Mouse (Mus musculus) heart, postnatal 14 days (tissue): ENCODE results near the gene Prpf38b. TPM values are rescaled to one million over a fixed set of nuclear protein-coding genes. Genes with fewer than 3 reads are reported as not detected.
"Not testable (repeated sequence)": the region's sequence is repeated elsewhere in the genome, so short reads cannot be mapped to it uniquely, and the experiment has no call there.

ENCODE experiments used
- DNase-seq, 2 experiments: peaks; one replicate each; pipeline ENCODE4 v3.0.0; 2021 to 2022
- intact Hi-C: fragments of 180-260 bp; cut with DNase I; formaldehyde crosslinking; loops from one replicate; pipeline ENCODE4 v1.15.1; 2025
- total RNA-seq, 2 experiments: library from RNA; stranded (reverse); gene quantifications; 2 replicates each; pipeline ENCODE4 v1.2.3; 2021

Prpf38b gene
- total RNA-seq, 2 experiments from 2014 or later: 27.7 to 28.1 TPM

DNA sequence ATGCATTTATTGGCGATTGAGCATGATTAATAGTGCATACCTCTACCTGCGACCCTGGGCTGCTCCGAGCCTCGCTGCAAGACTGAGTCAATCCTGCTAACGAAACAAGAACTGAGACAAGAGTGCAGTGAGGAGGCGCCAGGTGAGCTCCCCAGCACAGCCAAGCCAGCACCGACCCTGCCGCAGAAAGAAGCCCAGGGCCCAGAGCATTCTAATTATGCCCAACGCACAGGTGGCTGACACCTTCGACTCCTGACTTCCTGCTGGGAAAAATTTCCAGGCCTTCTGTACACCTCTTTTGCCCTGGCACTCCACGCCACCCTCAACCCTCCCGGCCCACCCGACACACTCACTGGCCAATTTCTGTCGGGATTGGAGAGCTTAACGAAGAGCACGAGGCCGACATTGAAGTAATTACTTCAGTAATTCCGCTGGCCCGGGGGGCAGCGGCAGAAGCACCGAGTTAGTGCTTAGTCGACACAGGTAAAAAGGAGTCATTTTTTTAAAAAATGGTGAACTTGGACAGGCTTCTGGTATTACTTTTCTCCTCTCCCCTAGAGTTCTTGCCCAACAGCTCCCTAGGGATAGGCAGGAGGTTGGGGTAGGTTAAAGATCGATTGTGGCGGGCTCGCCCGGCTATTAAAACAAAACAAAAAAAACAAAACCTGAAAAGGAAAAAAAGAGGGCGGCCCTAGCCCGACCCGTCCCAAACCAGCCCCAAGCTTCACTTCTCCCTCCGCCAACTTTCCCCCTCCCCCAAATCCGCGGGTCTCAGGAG is 1.0 kb downstream of the Prpf38b start:
- intact Hi-C loops: loop anchor here (5.0 to 10.0 kb wide), 3 partner anchors 68 to 346 kb away; partner anchors contain the start of genes Stxbp3 and Tmem167b
- DNase-seq: no peak

DNA sequence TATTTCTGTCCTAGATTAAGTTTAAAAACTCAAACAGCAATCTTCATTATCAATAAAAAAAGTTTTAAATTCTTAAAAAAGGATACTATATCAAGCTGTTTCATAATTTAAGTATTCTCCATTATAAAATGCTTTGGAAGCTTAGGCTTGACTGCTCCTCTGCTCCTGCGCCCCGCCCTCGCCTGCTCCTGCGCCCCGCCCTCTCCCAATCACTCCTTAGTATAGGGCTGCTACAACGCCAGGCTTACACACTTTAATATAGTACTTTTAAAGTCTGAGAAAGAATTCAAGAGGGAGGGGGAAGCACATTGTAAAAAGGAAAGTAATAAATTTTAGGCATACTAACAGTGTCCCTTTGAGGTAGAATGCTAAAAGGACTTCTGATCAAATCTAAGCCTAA is 8.6 kb downstream of the Prpf38b start:
- DNase-seq: no peak
- intact Hi-C loops: no loop called here

DNA sequence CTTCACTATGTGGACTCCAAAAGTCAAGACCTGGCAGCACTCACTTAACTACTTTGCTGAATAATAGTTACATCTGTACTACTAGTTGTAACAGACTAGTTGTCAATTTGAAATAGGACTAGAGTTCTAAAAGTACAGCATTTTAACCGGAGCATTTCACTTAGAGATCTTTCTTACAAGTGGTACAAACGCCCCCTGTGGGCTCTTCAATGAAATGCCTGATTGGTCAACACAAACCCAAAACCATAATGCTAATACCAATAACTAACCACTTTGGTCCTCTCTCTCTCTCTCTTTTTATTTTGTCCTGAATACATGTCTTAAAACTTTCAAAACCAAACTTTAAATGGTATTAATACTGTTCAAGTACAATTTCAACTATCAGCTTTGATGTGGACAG is 9.5 kb downstream of the Prpf38b start:
- intact Hi-C loops: no loop called here
- no peak for DNase-seq

DNA sequence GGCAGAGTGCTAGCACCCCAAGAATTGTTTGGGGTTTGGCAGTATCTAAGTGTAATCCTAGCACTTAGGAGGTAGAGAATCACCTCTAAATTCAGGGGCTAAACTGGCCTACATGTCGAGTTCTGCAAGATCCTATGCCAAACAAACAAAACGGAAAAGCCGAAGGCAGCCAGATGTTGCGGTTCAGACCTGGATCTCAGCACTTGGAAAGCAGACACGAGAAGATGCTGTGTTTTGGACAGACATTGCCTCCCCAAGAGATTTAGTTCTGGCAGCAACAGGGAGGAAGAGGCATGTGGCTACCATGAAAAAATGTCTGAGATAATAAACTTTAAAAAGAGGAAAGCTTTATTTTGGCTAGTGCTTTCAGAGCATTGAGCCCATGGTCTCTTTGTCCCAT is 10.8 kb downstream of the Prpf38b start:
- DNase-seq: peak in 1 of 2 experiments; percentile 13
- intact Hi-C loops: no loop called here

DNA sequence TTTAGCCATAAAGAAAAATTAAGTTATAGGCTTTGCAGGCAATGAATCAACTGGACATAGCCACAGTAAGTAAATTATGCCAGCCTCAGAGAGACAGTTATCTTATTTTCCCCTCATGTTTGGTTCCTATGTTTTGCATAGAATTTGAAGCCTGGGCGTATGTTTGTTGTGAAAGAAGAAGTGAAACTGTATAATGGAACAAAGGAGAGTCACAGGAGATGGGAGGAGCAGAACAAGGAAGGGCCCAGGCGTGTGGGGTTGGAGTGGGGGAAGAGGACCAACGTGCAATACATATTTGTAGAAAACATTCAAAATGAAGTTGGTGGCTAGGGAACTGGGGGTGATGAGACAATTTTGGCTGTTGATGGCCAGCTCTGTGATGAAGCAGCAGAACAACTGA is 11.4 kb downstream of the Prpf38b start:
- no peak for DNase-seq
- intact Hi-C loops: no loop called here

DNA sequence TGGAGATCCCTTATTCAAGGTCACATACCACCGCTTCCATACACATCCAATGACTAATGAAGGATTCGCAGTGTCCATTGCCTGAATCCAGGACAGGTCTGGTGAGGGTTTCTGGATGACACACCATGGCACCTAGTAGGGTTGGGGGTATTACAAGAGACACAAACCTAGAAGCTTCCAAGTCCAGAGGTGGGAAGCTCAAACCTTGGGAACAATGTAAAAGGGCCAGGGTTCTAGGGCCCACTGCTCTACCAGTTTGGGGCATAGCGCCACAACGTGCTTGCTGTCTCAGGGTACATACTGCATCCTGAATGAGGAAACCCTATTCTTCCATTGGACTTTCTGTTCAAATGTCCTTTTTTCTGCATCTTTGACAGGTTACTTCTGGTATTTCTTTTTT is 12.9 kb downstream of the Prpf38b start:
- DNase-seq: no peak
- intact Hi-C loops: no loop called here

DNA sequence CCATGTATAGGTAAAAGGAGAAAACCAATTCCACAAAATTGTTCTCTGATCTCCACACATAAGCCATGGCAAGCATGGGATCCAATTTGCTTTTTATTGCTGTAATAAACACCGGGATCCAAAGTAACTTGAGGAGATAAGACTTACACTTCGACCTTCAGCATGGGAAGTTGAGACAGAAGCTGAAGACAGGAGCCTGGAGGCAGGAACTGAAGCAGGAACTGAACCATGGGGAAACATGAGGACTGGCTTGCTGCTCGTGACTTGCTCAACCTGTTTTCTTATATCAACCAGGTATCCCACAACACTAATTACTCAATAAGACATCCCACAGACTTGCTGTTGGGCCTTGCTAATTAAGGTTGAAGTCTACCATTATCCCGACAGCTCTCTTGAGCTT is 18.6 kb downstream of the Prpf38b start:
- no peak for DNase-seq
- intact Hi-C loops: no loop called here

DNA sequence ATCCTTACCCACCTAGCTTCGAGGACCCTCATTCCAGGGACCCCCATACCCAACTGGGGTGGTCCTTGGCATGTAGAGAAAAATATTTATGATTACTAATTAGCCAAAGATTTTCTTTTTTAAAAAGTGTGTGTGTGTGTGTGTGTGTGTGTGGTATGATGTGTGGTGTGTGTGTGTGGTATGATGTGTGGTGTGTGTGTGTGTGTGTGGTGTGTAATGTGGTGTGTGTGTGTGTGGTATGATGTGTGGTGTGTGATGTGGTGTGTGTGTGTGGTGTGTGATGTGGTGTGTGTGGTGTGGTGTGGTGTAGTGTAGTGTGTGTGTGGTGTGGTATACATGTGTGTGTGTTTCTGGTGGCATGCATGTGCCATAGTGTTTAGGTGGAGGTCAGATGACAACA is 19.4 kb downstream of the Prpf38b start:
- intact Hi-C loops: no loop called here
- no peak for DNase-seq

DNA sequence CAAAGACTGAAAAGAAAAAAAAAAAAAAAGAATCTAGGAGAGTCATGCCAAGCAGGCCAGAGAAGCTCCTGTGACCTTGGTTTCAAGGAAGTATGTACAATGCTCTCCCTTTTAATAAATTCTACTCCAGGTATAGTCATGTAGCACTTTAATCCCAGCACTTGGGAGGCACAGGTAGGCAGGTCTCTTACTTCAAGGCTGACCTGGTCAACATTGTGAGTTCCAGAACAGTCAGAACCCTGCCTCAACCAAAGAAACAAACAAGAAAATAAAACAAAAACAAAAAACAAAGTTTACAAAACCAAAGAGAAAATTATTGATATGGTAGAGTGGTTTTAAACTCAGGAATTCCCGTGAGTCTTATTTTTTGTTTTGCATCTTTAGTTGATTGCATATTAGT is 21.6 kb downstream of the Prpf38b start, which contains the start of gene Fndc7:
TSS of gene Fndc7 (minus strand) at position 101 of the 400 bp plus-strand sequence.
- intact Hi-C loops: no loop called here
- DNase-seq: no peak

DNA sequence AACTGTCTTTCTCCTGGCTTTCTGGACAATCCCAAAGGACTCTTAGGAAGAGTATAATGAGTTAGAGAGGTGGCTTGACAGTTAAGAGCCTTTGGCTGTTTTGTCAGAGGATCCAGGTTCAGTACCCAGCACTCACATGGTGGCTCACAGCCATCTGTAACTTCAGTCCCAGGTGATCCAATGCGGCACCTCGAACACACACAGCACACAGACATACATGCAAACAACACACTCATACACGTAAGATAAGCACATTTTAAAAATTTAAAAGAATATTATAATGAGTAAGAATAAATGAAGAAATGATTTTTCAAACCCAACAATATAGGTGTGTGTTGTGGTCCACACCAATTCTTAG is 23.9 kb downstream of the Prpf38b start:
- intact Hi-C loops: no loop called here
- DNase-seq: no peak

DNA sequence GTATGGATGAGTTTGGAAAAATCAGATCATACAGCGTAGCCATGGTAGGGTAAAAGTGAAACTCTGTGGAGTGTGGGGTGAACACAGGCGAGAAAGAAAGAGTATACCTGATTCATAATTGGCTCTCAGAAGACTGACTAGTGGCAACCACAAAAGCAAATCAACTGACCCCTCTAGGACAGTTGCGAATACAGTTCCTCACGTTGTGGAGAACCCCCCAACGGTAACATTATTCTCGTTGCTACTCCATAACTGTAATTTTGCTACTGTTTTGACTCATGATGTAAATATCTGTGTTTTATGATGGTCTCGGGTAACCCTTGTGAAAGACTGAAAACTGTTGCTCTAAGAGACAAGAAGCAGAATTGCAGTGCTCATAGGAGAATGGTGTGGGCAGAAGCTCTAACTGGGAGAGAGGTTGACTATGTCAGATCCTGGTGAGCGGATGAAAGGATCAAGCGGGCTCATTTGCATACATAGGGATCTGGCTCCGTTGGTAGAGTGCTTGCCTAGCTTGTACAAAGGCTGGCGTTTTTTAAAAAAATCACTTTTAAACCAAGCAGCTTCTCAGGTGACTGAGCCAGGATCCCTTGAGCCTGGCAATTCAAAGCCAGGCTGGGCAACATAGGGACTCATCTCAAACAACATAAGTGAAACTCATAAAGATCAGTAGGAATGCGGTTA is 24.5 kb downstream of the Prpf38b start:
- DNase-seq: no peak
- intact Hi-C loops: no loop called here

DNA sequence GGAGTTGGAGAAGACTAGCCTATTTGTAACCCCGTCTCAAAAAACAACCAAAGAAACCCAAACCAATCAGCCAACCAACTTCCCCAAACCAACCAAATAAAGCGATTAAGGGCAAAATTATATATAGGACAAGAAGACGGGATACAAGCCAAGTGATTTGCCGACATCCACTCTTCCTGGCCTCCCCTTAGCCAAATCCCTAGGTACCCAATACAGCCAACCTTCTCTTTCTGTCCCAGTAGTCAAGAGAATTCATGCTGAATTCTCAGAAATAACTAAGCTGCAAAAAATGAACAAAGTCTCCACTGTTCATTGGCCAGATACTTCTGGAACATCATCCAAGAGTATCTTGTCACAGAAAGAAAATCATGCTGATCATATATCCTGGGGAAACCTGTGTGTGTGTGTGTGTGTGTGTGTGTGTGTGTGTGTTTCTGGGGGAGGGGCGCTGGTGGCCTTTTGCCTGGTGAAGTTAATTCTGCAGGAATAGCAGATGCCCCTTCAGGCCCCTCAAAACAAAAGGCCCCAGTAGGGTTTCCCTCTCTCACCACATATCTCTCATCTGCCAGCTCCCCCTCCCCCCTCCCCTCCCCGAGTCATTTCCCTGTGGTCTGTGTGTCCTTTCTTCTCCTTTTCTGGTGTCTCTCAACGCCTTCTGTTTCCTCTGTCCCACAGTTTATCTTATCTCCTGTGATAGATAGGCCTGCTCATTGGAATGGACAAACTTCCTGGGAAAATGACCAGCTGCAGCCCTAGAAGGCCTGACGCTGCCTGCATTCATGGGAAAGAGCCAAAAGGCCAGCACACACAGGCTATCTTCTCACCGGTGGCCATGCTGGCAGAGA is 25.6 kb downstream of the Prpf38b start:
- intact Hi-C loops: no loop called here
- DNase-seq: peak; percentile 27 to 37

DNA sequence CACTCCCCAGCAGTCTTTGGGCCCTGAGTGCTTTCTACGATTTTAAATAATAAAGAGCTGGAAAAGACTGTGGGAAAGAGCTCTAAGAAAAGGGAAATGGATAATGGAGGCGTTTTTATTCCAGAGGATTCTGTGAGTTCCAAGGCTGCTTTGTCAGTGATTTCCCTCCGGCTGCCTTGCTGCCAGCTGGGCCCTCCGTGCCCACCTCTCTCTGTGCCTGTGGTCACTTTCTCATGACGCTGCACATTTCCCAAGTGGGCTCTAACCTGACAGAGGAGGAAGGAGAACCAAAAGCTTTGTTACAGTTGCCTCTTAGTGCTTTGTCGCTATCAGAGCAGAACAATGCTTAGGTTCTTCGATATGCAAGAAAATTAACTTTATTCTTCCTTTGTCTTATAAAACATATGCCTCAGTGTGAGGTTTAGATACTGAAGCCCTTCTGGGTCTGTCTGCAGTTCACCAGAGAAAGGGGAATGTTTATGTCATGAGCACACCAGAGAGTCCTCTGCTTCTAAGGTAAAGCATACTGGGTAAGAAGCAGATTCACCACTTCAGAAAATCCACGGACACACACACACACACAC is 26.7 kb downstream of the Prpf38b start:
- DNase-seq: no peak
- intact Hi-C loops: no loop called here

DNA sequence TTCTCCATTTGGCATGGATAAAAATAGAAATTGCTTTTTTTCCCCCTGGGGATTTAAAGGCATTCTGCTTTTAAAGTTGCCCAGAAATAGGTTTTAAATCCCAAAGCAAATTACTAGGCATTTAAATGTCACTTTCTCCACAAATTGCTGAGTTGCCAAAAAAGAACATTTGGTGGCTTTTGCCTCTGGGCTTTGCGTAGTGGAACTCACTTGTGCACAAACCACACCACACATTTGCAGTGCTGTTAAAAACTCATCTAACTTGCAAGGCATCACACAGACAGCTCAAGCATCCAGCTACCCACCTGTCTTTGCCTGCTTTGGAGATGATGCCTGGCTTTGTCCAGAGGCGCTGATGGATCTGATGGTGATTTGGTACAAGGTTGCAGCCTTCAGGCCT is 28.5 kb downstream of the Prpf38b start:
- DNase-seq: no peak
- intact Hi-C loops: no loop called here

DNA sequence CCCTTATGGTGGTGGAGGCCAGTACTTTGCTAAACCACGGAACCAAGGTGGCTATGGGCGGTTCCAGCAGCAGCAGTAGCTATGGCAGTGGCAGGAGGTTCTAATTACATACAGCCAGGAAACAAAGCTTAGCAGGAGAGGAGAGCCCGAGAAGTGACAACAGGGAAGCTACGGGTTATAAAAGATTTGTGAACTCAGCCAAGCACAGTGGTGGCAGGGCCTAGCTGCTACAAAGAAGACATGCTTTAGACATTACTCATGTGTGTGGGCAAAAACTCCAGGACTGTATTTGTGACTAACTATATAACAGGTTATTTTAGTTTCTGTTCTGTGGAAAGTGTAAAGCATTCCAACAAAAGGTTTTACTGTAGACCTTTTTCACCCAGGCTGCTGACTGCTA is 29.7 kb downstream of the Prpf38b start:
- DNase-seq, intact Hi-C loops: not testable (repeated sequence)

DNA sequence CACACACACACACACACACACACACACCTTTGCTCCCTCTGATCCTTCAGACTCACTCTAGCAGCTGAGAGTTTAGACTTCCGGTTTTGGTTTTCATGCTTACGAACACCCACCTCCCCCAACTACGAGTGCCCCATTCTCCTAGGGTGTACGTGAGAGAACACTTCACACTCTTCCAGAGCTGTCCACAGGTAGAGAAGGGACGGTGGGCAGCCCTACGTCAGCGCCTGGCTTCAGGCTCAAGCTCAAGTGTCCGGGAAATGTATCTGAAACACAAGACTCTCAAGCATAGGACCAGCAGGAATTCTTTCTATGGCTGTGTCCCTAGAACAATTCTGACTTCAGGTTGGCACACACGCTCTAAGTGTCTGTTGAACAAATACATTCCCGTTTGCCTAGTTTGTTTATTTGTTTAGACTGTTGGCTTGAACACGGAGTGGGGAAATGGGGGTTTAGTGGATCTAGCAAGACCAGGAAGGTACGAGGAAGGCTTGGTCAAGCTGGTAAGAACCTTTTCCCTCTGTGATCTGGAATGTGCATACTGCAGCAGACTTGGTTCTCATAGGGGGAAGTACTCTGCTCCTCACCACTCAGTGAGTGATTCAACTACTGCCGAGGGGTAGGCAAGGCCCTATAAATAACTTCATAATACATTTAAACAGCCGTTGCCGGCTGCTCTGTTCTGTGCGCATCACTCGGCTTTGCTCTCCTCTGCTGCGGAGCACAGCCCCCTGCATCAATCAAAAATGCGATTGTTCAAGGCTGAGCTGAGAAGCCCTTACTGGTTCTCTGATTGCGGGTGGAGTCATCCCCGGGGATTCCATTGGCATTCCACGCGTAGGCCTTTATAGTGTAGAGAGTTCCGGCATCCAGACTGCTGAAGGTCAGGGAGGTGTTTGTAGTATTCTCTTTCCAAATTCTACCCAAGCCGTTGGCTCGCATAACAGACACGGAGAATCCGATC is 30.7 kb downstream of the Prpf38b start:
- intact Hi-C loops: no loop called here
- peak in 1 of 2 experiments; percentile 20 for DNase-seq

DNA sequence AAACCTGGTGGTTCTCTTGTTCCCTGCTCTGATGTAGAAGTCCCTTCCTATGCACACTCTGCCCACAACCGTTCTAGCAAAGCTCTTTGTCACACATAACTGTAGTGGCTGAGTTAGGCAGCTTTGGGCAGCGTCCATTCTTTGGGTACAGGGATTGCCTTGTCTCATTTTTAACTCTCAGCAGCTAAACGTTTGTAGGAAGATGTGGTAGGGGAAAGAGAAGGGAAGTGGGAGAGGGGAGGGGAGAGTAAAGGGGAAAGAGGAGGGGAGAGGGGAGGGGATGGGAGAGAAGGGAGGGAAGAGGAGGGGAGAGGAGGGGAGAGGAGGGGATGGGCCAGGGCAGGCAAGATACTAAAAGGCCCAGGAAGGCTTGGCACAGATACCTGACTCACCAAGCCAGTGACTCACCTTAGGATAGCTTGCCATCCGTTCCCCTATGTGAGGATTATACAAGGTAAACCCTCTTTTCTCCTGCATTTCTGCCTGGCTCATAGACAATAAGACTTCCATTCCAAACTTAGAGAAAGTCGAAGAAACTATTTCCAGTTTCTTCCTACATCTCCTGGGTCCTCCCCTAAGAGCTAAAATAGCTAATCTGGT is 31.6 kb downstream of the Prpf38b start:
- DNase-seq: no peak
- intact Hi-C loops: no loop called here

DNA sequence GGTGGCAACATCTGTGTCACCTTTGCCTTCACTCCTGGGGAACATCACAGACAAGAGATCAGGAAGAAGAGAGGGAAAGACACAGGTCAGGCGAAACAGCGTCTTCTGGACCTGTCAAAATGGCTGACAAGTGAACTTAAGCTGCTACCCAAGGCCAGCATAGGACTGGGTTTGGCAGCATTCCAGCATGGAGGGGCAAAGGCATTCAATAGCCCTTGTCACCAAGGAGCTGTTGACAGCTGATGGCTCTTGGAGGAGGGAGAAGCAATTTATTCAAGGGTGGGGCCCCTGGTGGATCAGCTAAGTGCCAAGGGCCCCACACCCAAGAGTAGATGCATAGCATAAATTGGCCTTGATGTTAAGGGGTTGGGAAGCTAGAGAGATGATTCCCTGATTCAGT is 32.4 kb downstream of the Prpf38b start:
- intact Hi-C loops: no loop called here
- DNase-seq: no peak

DNA sequence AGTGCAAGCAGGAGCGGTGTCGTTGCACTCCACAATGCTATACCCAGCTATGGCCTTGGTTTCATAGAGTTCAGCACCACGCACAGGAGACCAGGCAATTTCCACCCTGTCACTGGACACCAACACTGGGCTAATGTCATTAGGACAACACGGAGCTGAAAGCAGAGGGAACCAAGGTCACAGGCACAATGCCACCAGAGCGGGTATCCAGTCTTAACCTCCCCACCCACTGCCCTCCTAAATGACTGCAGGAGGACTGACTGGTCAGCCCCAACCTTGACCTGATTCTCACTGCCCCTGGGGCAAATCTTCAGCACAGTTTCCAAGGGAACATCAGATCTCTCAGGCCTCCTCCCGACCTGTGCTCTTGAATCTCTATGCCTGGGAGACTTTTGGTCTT is 40.9 kb downstream of the Prpf38b start:
- intact Hi-C loops: no loop called here
- no peak for DNase-seq
